Mouse (Mus musculus): ENCODE measurements around the gene Aplp2.

The Aplp2 gene

DNA sequence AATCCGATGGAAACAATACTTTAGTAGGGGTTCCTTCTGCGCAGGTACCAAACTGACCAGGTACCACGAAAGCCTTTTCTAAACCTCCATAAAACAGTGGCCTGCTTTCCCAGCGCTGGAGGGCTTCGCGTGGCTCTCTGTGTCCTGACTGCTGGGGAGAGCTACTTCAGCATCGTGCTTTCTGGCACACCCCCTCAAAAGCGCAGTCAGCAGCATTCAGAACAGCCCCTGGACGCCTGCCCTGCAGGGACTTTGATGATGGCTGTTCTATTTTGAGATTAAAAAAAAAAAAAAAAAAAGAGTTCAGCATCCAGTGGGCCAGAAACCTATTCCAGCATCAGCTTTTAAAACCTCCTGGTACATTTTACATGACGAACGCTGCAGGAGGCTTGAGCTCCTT lies 14.2 kb upstream of the Aplp2 start:
- DNase-seq (ENCODE audit: low read depth) = no peak

DNA sequence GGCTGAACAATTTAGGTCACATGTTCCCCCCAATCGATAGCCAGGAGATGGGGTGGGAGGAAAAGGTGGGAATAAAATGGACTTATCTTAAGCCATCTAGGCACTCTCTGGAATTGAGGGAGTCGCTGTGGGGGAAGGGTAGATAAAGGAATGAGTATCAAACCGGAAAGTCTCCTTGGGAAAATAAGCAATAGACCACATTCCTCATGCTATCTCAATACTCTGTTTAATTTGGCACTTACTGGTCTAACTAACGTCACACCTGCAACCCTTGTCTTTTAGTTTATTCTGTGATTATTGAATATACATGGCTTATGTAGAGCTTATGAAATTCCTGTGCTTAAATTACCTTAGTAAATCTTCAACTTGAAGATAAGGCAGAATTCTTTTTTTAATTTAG lies 11.9 kb upstream of the Aplp2 start:
- no peak for DNase-seq (ENCODE audit: low read depth)

- DNase-seq (ENCODE audit: low read depth) = no peak
These were observed 9.6 kb upstream of the Aplp2 start for GRCm38 (mm10) chr9:31221170-31221569.

DNA sequence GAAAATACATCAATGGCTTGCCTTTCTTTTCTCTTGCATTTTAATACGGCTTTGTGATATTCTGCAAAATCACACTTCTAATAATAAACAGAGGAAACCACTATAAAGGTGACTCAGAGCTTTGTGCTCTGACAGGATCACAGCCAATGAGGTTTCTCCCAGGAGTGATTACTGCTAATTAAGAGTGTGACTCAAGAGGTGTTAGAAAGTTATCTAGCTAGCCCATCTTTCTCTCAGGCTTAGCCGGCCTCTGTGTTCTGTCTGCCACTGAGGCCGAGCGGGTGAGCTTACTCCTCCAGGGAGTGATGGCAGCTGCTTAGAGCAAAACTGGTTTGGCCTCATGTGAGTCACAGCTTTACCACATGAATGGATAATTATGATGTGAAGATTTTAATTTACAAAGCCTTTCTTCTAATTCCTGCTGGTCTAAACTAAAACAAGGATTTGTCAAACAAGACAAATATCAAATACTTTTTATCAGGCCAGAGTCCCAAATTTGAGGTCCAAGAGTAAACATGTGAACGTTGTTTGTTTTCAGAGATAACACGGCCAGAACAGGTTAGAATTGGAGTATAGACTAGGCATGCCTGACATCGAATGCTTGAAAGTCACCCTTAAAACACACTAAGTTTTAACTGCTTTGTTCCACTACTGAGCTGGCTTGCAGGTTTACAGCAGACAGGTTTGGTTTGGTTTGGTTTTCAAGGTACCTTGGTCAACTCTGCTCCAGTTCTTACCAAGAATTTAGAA lies 6.2 kb upstream of the Aplp2 start:
- peak; percentile 13 for DNase-seq (ENCODE audit: low read depth)

DNA sequence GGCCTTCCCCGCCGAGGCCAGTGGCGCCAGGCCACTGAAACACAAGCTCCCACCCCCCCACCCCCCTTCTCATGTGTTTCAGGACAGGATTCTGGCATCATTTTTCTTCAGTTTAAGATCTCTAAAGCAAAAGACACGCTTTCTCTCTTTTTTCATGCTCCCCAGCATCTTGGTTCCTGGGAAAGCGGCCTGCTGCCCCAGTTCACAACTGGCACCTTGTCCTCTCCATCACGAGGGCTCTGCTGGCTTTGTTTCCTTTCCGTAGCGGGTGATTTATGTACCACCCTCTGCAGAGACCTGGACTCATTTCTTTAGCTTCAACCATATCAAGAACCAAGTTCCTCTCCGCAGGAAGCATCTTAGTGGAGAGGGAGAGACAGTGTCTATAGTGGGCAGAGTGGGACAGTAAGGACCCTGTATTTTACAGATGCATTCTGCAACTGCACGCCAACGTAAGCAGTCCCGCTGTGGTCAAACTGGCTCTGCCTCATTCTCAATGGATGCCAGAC lies 939 bp upstream of the Aplp2 start:
- DNase-seq (ENCODE audit: low read depth) = no peak

DNA sequence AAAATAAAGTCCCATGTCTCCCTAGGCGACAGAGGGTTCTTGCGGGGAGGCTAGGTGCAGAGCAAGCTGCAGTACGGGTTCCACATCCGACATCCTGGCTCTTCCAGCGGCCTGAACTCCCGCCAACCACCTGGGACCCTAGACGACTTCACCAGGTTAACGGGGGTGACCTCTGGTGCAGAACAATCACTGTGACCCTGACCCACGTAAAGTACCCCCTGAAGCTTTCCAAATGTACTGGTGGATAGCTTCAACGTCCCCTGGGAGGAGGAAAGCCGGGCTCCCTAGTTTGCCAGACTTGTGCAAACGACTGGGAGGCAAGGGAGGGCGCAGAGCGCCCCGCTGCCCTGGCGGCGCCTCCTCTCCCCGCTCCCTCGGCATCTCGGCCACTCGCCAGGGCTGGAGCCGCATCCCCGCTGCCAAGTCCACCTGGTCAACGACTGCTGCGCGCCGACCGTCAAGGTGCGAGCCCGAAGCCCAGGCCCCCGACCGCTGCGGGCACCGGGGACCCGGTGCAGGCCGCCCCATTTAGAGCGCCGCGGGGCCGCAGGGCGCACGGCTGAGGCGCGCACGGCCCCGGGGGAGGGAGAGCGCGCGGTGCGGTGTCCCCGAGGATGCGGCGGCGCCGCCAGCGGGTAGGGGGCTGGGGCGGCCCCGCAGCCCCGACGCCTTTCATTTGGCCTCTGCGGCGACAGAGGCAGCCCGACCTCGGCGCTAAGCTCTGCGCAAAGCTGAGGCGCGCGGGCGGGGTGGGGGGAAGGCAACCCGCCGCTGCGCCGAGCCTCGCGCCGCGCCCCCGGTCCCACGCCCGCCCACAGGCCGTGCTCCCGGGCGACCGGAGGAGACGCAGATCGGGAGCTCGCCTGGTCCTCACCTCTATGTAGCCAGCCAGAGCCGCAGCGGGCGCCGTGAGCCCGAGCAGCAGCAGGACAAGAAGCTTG lies 596 bp downstream of the Aplp2 start:
- DNase-seq (ENCODE audit: low read depth) = no peak

- no peak for DNase-seq (ENCODE audit: low read depth)
These were observed 1.5 kb downstream of the Aplp2 start for GRCm38 (mm10) chr9:31210163-31210562.

- DNase-seq (ENCODE audit: low read depth) = no peak
These were observed 2.1 kb downstream of the Aplp2 start for GRCm38 (mm10) chr9:31209502-31209901.

DNA sequence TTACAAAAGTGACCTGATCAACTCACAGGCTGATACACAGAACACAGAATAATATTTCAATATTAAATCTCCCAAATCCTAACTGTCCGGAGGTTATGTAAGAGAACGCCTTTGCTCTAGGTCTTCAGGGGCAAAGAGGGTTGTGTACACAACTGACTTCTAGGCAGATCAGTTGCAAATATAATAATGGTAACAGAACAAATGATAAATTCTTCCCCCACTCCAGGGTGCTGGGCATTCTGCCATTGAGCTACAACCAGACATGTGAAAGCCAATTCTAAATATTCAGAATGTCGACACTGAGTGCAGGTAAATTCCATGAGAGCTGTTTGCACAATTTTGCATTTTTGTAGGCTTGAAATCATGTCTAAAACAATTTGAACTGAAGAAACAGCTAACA lies 3.9 kb downstream of the Aplp2 start:
- DNase-seq (ENCODE audit: low read depth) = no peak

GRCm38 (mm10) chr9:31204722-31205121 lies 6.9 kb downstream of the Aplp2 start:
- no peak for DNase-seq (ENCODE audit: low read depth)

DNA sequence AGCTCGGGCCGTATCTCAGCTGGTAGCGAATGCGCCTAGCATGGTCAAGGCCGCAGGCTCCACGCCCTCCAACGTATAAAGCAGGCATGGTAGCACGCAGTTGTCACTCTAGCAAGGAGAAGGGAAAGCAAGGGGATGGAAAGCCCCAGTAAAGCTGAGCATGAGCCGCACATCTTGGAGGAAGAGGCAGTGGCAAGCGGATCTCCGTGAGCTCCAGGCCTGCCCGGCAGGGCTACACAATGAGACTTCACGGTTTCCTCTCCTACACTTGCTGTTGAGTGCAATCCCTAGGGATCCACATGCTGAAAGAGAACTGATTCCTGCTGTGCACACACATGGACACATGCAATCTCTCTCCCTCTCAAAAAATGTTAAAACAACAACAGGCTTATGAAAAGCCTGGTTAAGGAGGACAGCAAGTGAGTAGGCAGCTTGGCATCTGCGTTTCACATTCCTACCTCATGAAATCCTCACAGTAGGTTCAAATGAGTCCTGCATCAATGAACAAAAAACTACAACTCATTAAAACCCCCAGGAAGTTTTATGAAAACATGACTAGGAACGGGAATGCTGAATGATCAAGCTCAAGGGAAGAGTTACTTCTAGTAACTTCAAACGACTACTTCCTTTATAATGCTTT lies 7.9 kb downstream of the Aplp2 start:
- no peak for DNase-seq (ENCODE audit: low read depth)

- DNase-seq (ENCODE audit: low read depth) = no peak
These were observed 8.5 kb downstream of the Aplp2 start for GRCm38 (mm10) chr9:31203068-31203467.

GRCm38 (mm10) chr9:31198614-31199013 lies 13.0 kb downstream of the Aplp2 start:
- no peak for DNase-seq (ENCODE audit: low read depth)

DNA sequence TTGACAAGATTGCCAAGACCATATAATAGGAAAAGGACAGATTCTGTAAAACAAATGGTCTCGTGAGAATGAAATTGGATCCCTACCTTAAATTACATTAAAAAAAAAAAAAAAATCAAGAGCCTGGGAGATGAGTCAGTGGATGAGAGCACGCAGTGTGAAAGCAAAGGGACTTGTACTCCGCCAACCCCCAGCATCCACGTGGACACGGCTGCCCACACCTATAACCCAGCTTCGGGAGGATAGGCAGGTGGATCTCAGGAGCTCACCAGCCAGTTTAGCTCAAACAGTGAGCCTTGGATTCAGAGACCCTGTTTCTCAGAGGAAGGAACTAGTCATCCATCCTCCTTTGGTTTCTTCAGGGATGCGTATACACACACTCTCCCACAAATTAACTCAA lies 13.8 kb downstream of the Aplp2 start:
- DNase-seq (ENCODE audit: low read depth) = no peak

GRCm38 (mm10) chr9:31196742-31197141 lies 14.9 kb downstream of the Aplp2 start:
- no peak for DNase-seq (ENCODE audit: low read depth)

DNA sequence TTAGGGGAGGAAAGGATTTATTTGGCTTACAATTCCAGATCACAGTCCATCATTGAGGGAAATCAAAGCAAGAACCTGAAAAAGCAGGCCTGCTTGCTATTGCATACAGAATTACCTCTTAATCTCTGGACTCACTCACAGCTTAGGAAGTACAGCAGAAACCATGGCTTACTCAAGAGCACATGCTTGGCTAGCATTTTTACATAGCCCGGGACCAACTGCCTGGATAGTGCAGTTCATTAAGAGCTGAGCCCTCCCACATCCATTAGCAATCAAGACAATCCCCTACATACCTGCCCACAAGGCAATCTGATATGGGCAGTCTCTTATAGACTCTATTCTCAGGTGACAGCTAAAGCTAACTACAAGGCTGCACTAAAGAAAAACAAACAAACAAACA lies 16.0 kb downstream of the Aplp2 start:
- no peak for DNase-seq (ENCODE audit: low read depth)

DNA sequence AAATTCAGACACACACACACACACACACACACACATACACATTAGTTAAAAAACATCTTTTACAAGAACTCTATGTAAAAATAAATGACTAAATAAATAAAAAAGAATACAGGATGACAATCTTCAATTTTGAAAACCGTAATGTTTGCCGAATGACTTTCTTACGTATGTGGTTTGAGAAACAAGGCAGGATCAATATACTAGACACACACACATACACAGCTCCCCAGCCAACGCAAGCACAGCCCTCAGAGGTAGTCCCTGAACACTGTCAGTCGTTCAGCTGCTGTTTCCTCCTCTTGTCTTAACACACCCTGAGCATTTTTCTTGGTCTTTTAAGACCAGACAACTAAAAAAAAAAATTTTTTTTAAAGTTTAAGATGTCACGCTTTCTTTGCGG lies 19.2 kb downstream of the Aplp2 start:
- DNase-seq (ENCODE audit: low read depth) = no peak

- no peak for DNase-seq (ENCODE audit: low read depth)
These were observed 20.1 kb downstream of the Aplp2 start for GRCm38 (mm10) chr9:31191543-31191942.

DNA sequence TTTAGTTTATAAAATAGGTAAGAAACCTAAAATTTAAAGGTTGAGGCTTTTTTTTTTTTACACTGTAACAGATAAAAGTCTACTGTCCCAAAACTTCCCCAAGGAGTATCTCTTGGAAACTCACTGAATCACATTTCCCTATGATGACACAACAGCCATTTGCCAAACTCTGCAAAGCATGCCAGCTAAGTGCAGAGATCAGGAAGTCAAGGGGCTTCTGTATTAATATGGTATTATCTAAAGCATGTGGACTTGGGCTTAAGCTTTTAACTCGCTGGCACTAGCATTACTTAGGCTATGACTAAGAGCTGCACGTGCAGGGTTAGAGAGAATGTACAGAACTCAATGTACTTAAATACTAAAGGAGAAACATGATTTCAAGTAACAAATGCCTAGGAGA lies 22.4 kb downstream of the Aplp2 start:
- no peak for DNase-seq (ENCODE audit: low read depth)

DNA sequence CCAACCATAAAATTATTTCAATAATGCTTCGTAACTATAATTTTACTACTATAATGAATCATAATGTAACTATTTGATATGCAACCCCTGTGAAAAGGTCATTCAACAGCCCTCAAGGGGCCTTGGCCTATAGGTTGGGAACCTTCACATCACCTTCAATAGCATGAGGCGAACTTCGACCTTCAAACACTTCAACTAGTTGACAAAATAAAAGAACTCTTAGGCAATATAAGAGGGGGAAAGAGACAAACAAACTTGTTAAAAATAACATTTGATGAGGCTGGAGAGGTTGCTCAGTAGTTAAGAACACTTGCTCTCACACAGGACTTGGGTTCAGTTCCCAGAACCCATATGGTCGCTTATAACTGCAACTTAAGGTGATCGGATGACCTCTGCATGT lies 27.2 kb downstream of the Aplp2 start:
- DNase-seq (ENCODE audit: low read depth) = no peak

DNA sequence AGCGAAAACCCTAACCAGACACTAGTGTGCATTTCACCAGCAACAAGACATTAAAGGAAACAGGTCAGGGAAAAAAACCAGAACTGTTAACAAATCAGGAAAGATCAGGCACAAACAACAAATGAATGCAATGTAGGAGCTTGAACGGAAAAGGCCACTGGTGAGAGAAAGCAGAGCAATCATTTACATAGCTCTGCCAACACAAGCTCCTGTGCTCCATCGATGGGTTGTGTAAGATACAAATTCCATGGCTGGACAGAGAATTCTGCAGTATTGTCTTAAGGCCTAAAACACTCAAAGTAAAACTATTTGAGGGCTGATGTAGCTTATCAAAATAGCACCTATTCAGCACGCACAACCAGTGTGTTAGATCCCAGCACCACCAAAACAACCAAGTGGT lies 28.6 kb downstream of the Aplp2 start:
- no peak for DNase-seq (ENCODE audit: low read depth)

DNA sequence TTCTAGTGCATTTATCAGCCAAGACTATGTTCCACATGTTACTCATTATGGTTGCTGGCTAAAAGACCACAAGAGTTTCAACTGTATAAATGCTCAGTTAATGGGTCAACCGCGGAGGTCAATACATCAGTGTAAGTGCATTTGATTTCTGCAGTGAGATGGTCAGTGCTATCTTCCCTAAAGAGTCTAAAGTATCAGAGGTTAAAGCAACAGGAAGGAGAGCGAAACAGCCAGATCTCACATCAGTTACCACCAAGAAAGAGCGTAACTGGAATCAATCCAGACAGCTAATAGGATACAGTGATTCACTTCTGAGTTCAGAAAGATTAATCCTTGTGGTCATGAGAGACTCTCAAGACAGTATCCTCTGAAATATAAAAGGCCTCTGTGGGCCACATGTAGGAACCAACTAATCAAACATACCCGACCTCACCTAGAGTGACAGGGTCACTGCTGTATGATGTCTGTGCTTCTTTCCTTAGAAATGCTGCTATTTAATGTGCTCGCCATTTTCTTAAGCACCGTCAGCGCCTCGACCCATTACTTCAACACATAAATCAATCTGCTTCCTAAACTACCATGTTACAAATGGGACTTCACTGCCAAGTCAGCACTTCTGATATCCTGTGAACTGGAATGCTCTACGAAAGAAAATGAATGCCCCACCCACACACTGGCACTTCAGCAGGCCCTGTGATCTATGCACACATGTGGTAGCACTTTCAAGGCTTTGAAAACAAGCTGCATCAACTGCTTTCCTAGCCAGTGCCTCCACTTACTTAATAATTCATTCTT lies 30.1 kb downstream of the Aplp2 start:
- no peak for DNase-seq (ENCODE audit: low read depth)
